23 mouse cellular contexts compared by ENCODE assay signal in genomic region chr15:77794908-77795356, GRCm38 (mm10). TPM values are rescaled to one million over a fixed set of nuclear protein-coding genes. Genes with fewer than 3 reads are reported as not detected.
A peak's percentile ranks its signal among the peaks of the same experiment; 100 is the strongest.
DNase-seq lines count a peak whose midpoint lies in the region; ATAC-seq and TF ChIP-seq lines count a peak whose summit lies in the region.
"Had no signal": no experiment of that assay in that cellular context is flagged by ENCODE, and none has a peak within 500 bp of the region (broad histone marks: within the 10 kb centered on the region; RNA-seq: fewer than 3 reads in every experiment).

No protein-coding gene starts in this region.

- H3K27me3 ChIP-seq in heart, embryonic 13.5 days (replicated peaks) = no peaks in the 10 kb centered on the region
- H3K27me3 ChIP-seq in kidney, postnatal 0 days (ENCODE audit: insufficient read depth, low read length) = no peaks in the 10 kb centered on the region
- no peaks in the 10 kb centered on the region for H3K27me3 ChIP-seq in limb, embryonic 15.5 days
- no peaks in the 10 kb centered on the region for H3K27me3 ChIP-seq in small intestine, adult 2 months (ENCODE audit: control insufficient read depth, insufficient read depth, low read length)
- H3K27me3 ChIP-seq: embryonic facial prominence, embryonic 13.5 days; midbrain, embryonic 13.5 days; neural tube, embryonic 15.5 days had no signal

- peaks cover 74% of the 10 kb centered on the region for H3K36me3 ChIP-seq in heart, embryonic 13.5 days
- H3K36me3 ChIP-seq in kidney, postnatal 0 days (ENCODE audit: insufficient read depth, low read length) = peaks cover 68% of the 10 kb centered on the region
- peaks cover 54% of the 10 kb centered on the region for H3K36me3 ChIP-seq in limb, embryonic 15.5 days
- peaks cover 83% of the 10 kb centered on the region for H3K36me3 ChIP-seq in small intestine, adult 2 months (ENCODE audit: control insufficient read depth, insufficient read depth, low read length)

- peak overlapping the region; percentile 98 for H3K27ac ChIP-seq in heart, embryonic 13.5 days (replicated peaks)
- H3K27ac ChIP-seq in kidney, postnatal 0 days = 0 out of 2 replicates have a peak overlapping the region, but pooled peaks have one; percentile 0
- peak overlapping the region; percentile 59 for H3K27ac ChIP-seq in limb, embryonic 15.5 days
- peak overlapping the region; percentile 39 for H3K27ac ChIP-seq in small intestine, adult 2 months (ENCODE audit: insufficient read depth, low read depth, low read length)
- H3K27ac ChIP-seq: midbrain, embryonic 13.5 days; neural tube, embryonic 15.5 days had no signal

- peak overlapping the region; percentile 41; the same call in 1 of the 2 replicates for H3K9ac ChIP-seq in heart, embryonic 13.5 days
- no peak overlapping the region for H3K9ac ChIP-seq in kidney, postnatal 0 days (ENCODE audit: low read depth, low read length)
- H3K9ac ChIP-seq in limb, embryonic 15.5 days = no peak overlapping the region
- H3K9ac ChIP-seq: embryonic facial prominence, embryonic 13.5 days; midbrain, embryonic 13.5 days; neural tube, embryonic 15.5 days had no signal

- no peak for TF ChIP-seq POLR2A in small intestine, adult 2 months (IDR thresholded peaks at IDR 0.05; ENCODE audit: low read depth, low read length)

- no peaks in the 10 kb centered on the region for H3K9me3 ChIP-seq in heart, embryonic 13.5 days
- H3K9me3 ChIP-seq in kidney, postnatal 0 days (replicated peaks; ENCODE audit: low read length) = no peaks in the 10 kb centered on the region
- H3K9me3 ChIP-seq in limb, embryonic 15.5 days = no peaks in the 10 kb centered on the region
- H3K9me3 ChIP-seq: embryonic facial prominence, embryonic 13.5 days; midbrain, embryonic 13.5 days; neural tube, embryonic 15.5 days had no signal

- ATAC-seq in heart, embryonic 13.5 days (ENCODE audit: extremely low read depth, insufficient number of reproducible peaks, low FRiP score, low TSS enrichment) = no peak
- ATAC-seq in kidney, postnatal 0 days (replicated peaks; ENCODE audit: low FRiP score, low read depth) = no peak
- no peak for ATAC-seq in limb, embryonic 15.5 days (ENCODE audit: insufficient number of reproducible peaks, low FRiP score, low TSS enrichment, low read depth)
- ATAC-seq: activated CD4-positive, CD25-positive, alpha-beta regulatory T cell, adult 4 months; forebrain, embryonic 16.5 days; hindbrain, embryonic 16.5 days; midbrain, embryonic 13.5 days had no signal

- 61% methylated on average over 13 of the region's 13 CpGs for WGBS in heart, embryonic 13.5 days
- WGBS in kidney, postnatal 0 days = 72% methylated on average over 13 of the region's 13 CpGs
- WGBS in limb, embryonic 15.5 days = 73% methylated on average over 13 of the region's 13 CpGs
- 41% methylated on average over 13 of the region's 13 CpGs for WGBS in small intestine, adult 2 months

- TF ChIP-seq CTCF in kidney, postnatal 0 days (IDR thresholded peaks at IDR 0.05; ENCODE audit: low read depth) = no peak
- TF ChIP-seq CTCF in small intestine, adult 2 months (IDR thresholded peaks at IDR 0.05; ENCODE audit: extremely low read depth, insufficient read length, insufficient replicate concordance, low read depth, low read length) = no peak

- H3K4me3 ChIP-seq in heart, embryonic 13.5 days = no peak overlapping the region
- H3K4me3 ChIP-seq in kidney, postnatal 0 days (replicated peaks; ENCODE audit: low read depth, low read length) = no peak overlapping the region
- no peak overlapping the region for H3K4me3 ChIP-seq in limb, embryonic 15.5 days
- no peak overlapping the region for H3K4me3 ChIP-seq in small intestine, adult 2 months (ENCODE audit: low read depth, low read length)
- H3K4me3 ChIP-seq: embryonic facial prominence, embryonic 13.5 days; midbrain, embryonic 13.5 days; neural tube, embryonic 15.5 days had no signal

- no peak for DNase-seq in heart, adult 18-20 months
- DNase-seq in kidney, postnatal 0 days (ENCODE audit: low spot score) = no peak
- DNase-seq in kidney, adult 9 months = no peak
- DNase-seq in right cerebral cortex, adult 18-20 months = no peak
- DNase-seq: adrenal gland, postnatal 25 days; cerebellum, adult 11 months; cerebellum, postnatal 14 days; kidney, adult 11 months; layer of hippocampus, postnatal 36 days; lung, adult 18-20 months; lung, postnatal 14 days; right cerebral cortex, postnatal 14 days had no signal

- H3K4me2 ChIP-seq in heart, embryonic 13.5 days = no peak overlapping the region
- no peak overlapping the region for H3K4me2 ChIP-seq in kidney, postnatal 0 days (ENCODE audit: low read length)
- H3K4me2 ChIP-seq in limb, embryonic 15.5 days = no peak overlapping the region
- H3K4me2 ChIP-seq: embryonic facial prominence, embryonic 13.5 days; liver, embryonic 11.5 days; midbrain, embryonic 13.5 days; neural tube, embryonic 15.5 days had no signal

- peaks cover 80% of the 10 kb centered on the region for H3K4me1 ChIP-seq in heart, embryonic 13.5 days
- peaks cover 34% of the 10 kb centered on the region for H3K4me1 ChIP-seq in kidney, postnatal 0 days (replicated peaks; ENCODE audit: insufficient read depth, low read length)
- peaks cover 52% of the 10 kb centered on the region for H3K4me1 ChIP-seq in limb, embryonic 15.5 days
- H3K4me1 ChIP-seq in small intestine, adult 2 months (ENCODE audit: control insufficient read depth, insufficient read depth, insufficient read length, low read length) = peaks cover 38% of the 10 kb centered on the region

RNA-seq across cellular contexts. Expression of gene Apol8, which starts 38.1 kb away (rescaled TPM):
- polyA plus RNA-seq in heart, embryonic 13.5 days (2015; fragmentation: Nextera tagmentation; extraction: Ambion mirVana) = 0.32 and 0.78 TPM in 2 replicates
- not detected for total RNA-seq in heart, adult 18-20 months (2021)
- not detected in 2 replicates for polyA plus RNA-seq in kidney, postnatal 0 days (2015; fragmentation: Nextera tagmentation; extraction: Ambion mirVana)
- 0.14 and 0.15 TPM in 2 replicates for polyA plus RNA-seq in limb, embryonic 15.5 days (2015; fragmentation: Nextera tagmentation; extraction: Ambion mirVana)
- 0.10 and 0.11 TPM in 2 replicates for polyA plus RNA-seq in small intestine, adult 2 months (2012; rRNA removed)
- total RNA-seq: adrenal gland, postnatal 25 days had no signal
- polyA plus RNA-seq: activated CD4-positive, CD25-positive, alpha-beta regulatory T cell, adult 4 months; thymus, postnatal 0 days had no signal

RNA-seq across cellular contexts. Expression of gene Myh9, which starts 47.0 kb away (rescaled TPM):
- 24.8 and 25.0 TPM in 2 replicates for polyA plus RNA-seq in heart, embryonic 13.5 days (2015; fragmentation: Nextera tagmentation; extraction: Ambion mirVana)
- 100 to 1,000 TPM; 117 to 119 TPM for total RNA-seq in heart, adult 18-20 months (2021)
- polyA plus RNA-seq in kidney, postnatal 0 days (2015; fragmentation: Nextera tagmentation; extraction: Ambion mirVana) = 52.9 and 57.2 TPM in 2 replicates
- 39.9 and 44.1 TPM in 2 replicates for polyA plus RNA-seq in limb, embryonic 15.5 days (2015; fragmentation: Nextera tagmentation; extraction: Ambion mirVana)
- 44.8 and 89.4 TPM in 2 replicates for polyA plus RNA-seq in small intestine, adult 2 months (2012; rRNA removed)

Comparison
In these comparisons a context has a peak if more than half of its experiments do, and no peak if none do; other contexts are left out.
1. H3K27ac ChIP-seq: peak in every context shown above with its lines; median percentile 98 in heart, embryonic 13.5 days; 59 in limb, embryonic 15.5 days; 39 in small intestine, adult 2 months; 0 in kidney, postnatal 0 days.